Mouse (Mus musculus) heart, adult 2 months (tissue): Measurements from ENCODE around the gene Ptges2.

Experiments used
- CTCF ChIP-seq: fragments of 200-600 bp; IDR thresholded peaks from 2 replicates; pipeline ENCODE4 v1.8.1; 2022; ENCODE audit warnings: antibody characterized with exemption, mild to moderate bottlenecking, moderate library complexity
- EP300 ChIP-seq: fragments of 200-500 bp; IDR thresholded peaks from 2 replicates; pipeline ENCODE4 v1.6.1; 2011; ENCODE audit warnings: low read depth, low read length, control low read depth; ENCODE audit not compliant: insufficient read depth
- POLR2A ChIP-seq: fragments of 200-500 bp; IDR thresholded peaks from 2 replicates; pipeline ENCODE4 v1.6.1; 2011; ENCODE audit warnings: mild to moderate bottlenecking, low read depth, low read length, control low read depth; ENCODE audit not compliant: insufficient read depth

- no peak for TF ChIP-seq EP300
- TF ChIP-seq POLR2A: no peak
- no peak for TF ChIP-seq CTCF
Observed at GRCm38 (mm10) chr2:32350471-32351051, 45.1 kb upstream of the Ptges2 start.
